Mouse (Mus musculus): ENCODE results near the gene Traf3. TPM values are rescaled to one million over a fixed set of nuclear protein-coding genes. Genes with fewer than 3 reads are reported as not detected.

The Traf3 gene
- polyA plus RNA-seq, 1 experiment from 2014 or later = 11.5 TPM

DNA sequence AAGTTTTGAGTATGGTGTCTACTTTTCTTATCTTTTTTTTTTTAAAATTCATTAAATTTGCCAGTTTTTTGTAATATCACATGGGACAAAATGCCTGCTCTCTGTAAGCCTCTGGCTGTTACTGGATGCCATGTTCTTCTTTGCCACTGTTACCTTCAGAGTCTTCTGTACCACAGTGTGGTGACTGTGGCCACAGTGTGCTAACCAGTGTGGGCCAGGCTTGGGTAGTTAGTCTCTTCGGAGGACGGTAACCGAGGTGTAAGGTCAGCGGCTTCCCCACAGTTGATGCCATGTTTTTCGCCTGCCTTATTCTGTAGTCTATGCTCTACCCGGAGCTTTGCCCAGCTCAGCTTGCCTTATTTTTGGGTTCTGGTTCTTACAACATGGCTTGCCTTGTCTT is 16.2 kb downstream of the Traf3 start:
- H3K27ac ChIP-seq = no peak overlapping the region
- 89% methylated on average over 6 of the region's 6 CpGs for WGBS
- H3K4me2 ChIP-seq = no peak overlapping the region
- H3K4me3 ChIP-seq = no peak overlapping the region
- H3K4me1 ChIP-seq = no peaks in the 10 kb centered on the region
- no peak overlapping the region for H3K9ac ChIP-seq
- no peaks in the 10 kb centered on the region for H3K27me3 ChIP-seq
- ATAC-seq (ENCODE audit: insufficient number of reproducible peaks, low FRiP score, low TSS enrichment, low read depth) = no peak
- no peaks in the 10 kb centered on the region for H3K9me3 ChIP-seq
- H3K36me3 ChIP-seq = no peaks in the 10 kb centered on the region

DNA sequence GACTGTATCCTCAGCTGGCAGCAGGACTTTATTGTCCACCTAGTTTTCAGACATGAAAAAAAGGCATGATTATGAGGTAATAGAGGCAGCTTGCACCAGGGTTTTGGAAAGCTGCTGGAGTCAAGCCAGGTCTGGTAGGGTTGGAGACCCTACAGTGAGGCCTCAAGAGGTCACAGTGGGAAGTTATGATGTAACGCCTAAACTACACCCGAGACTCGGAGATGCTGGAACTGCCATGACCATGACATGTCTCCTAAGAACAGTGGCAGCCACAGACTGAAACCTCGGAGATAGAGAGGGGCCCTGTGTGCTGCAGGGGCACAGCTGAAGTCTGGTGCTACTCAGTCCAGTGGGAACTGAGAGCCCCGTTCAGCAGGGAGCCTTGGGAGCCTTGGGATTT is 18.3 kb downstream of the Traf3 start, which contains the start of gene 4930595D18Rik:
TSS of gene 4930595D18Rik (minus strand) at position 16 of the 400 bp plus-strand sequence.
- no peak for ATAC-seq (ENCODE audit: insufficient number of reproducible peaks, low FRiP score, low TSS enrichment, low read depth)
- Histone ChIP-seq H3K4me3 (no peak within 1 kb of the TSS), H3K4me2 (no peak within 1 kb of the TSS), H3K9ac (no peak within 1 kb of the TSS), H3K4me1 (no peaks in the 10 kb centered on the region), H3K9me3 (no peaks in the 10 kb centered on the region), H3K36me3 (no peaks in the 10 kb centered on the region), H3K27ac (no peak within 1 kb of the TSS), H3K27me3 (no peaks in the 10 kb centered on the region)
- 65% methylated on average over 5 of the region's 5 CpGs for WGBS

DNA sequence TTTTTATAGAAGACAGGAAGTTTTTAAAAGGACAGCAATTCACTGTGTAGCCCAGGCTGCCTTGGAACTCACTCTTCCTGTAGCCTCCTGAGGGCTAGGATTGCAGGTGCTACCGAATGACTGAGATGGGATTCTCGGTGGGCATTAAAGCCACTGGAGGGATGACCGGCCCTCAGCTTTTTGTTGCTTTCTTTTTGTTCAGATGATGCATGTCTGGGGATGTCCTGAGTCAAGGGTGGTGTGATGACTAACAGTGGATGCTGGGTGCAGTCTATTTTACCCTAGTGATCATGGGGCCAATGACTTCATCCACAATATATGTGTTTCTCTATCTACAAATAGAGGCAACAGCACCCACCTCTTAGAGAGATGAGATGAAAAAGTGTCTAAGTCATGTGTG is 20.8 kb downstream of the Traf3 start:
- Histone ChIP-seq H3K4me1 (0 out of 2 replicates have a peak, but pooled peaks cover 3% of the 10 kb centered on the region), H3K36me3 (no peaks in the 10 kb centered on the region), H3K4me2 (no peak overlapping the region), H3K27ac (no peak overlapping the region), H3K4me3 (no peak overlapping the region), H3K9ac (no peak overlapping the region), H3K27me3 (no peaks in the 10 kb centered on the region), H3K9me3 (no peaks in the 10 kb centered on the region)
- WGBS = 78% methylated on average over 3 of the region's 3 CpGs
- ATAC-seq (ENCODE audit: insufficient number of reproducible peaks, low FRiP score, low TSS enrichment, low read depth) = no peak

DNA sequence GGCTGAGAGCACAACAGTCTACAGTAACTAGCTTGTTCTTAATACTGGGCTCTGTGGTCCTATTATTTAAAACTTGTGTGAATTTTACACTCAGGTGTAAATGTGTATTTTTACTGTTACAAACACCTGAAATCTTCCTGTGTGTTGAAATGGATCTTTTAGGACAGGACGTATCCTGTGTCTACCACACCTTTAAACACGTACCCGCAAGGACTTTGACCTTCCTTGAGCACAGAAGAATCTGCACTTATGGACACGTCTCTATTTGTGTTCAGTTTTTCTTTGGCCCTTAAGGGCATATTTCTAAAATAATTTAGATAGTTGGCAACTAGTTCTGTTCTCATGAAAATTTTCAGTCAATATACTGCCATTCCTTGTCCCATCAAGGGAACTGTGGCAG is 22.1 kb downstream of the Traf3 start:
- H3K4me1 ChIP-seq = peaks cover 9% of the 10 kb centered on the region
- H3K27me3 ChIP-seq = no peaks in the 10 kb centered on the region
- H3K9ac ChIP-seq = no peak overlapping the region
- H3K27ac ChIP-seq = no peak overlapping the region
- no peak for ATAC-seq (ENCODE audit: insufficient number of reproducible peaks, low FRiP score, low TSS enrichment, low read depth)
- H3K4me3 ChIP-seq = no peak overlapping the region
- no peaks in the 10 kb centered on the region for H3K9me3 ChIP-seq
- WGBS = 83% methylated on average over 4 of the region's 4 CpGs
- H3K4me2 ChIP-seq = no peak overlapping the region
- no peaks in the 10 kb centered on the region for H3K36me3 ChIP-seq

DNA sequence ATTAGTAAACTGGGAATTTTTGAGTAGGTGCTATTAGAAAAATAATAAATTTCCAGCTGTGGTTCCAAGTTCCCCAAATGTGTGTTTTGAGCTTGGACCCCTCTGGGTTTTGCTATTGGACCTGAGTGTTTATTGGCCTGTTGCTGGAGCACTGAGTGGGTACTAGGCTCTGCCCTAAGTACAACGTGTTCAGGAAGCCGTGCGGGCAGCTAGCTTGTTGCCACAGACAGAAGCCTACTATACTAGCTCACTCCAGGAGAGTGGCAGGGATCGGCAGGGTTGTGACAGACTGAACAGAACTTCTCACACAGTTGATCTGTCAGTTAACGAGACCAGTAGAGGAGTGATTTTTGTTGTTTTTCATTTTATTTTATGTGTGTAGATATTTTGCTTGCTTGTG is 24.2 kb downstream of the Traf3 start:
- no peak for ATAC-seq (ENCODE audit: insufficient number of reproducible peaks, low FRiP score, low TSS enrichment, low read depth)
- Histone ChIP-seq H3K4me2 (no peak overlapping the region), H3K27me3 (no peaks in the 10 kb centered on the region), H3K9me3 (no peaks in the 10 kb centered on the region), H3K4me1 (peaks cover 16% of the 10 kb centered on the region), H3K9ac (no peak overlapping the region), H3K27ac (no peak overlapping the region), H3K4me3 (no peak overlapping the region), H3K36me3 (no peaks in the 10 kb centered on the region)
- WGBS = 61% methylated on average over 5 of the region's 5 CpGs

DNA sequence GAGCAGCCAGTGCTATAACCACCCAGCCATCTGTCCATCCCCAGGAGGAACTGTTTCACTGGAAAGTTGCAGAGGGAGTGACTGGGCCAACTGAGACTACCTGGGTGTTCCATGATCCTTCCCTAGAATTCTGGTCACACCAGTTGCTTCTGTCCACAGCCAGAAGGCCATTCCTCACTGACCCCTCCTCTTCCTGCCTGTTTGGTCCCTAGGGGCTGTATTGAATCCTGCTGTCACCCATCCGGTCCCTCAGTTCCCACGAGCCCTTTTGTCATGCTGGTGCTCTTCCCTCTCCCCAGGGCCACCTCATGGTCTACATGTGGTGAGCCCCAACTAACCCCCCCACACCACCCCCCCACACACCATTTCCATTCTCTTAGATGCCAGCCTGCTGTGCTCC is 24.7 kb downstream of the Traf3 start:
- Histone ChIP-seq H3K4me1 (peaks cover 16% of the 10 kb centered on the region), H3K27me3 (no peaks in the 10 kb centered on the region), H3K27ac (no peak overlapping the region), H3K4me3 (no peak overlapping the region), H3K36me3 (no peaks in the 10 kb centered on the region), H3K9ac (no peak overlapping the region), H3K9me3 (no peaks in the 10 kb centered on the region), H3K4me2 (no peak overlapping the region)
- ATAC-seq (ENCODE audit: insufficient number of reproducible peaks, low FRiP score, low TSS enrichment, low read depth) = no peak
- WGBS = 84% methylated on average over 2 of the region's 2 CpGs

DNA sequence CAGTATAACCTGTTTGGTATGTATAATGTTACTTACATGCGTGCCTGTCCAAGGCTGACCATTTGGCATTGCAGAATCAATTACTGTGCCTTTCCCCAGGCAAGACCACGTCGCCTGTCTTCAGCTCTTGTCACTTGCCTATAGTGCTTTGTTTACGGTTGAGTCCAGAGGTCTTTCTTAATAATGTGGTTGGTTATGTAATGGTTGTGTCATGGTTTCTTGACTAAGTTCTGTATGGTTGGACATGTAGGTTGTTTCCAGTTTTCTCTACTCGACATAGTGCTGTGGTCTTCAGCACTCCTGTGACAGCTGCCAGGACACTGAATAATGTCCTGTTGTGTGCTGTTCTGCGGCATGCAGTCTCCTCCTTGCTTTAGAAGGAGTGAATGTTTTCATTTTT is 26.6 kb downstream of the Traf3 start:
- Histone ChIP-seq H3K27ac (no peak overlapping the region), H3K4me2 (no peak overlapping the region), H3K36me3 (no peaks in the 10 kb centered on the region), H3K9me3 (no peaks in the 10 kb centered on the region), H3K9ac (no peak overlapping the region), H3K4me3 (no peak overlapping the region), H3K27me3 (no peaks in the 10 kb centered on the region), H3K4me1 (peaks cover 16% of the 10 kb centered on the region)
- no peak for ATAC-seq (ENCODE audit: insufficient number of reproducible peaks, low FRiP score, low TSS enrichment, low read depth)
- 75% methylated on average over 6 of the region's 6 CpGs for WGBS

DNA sequence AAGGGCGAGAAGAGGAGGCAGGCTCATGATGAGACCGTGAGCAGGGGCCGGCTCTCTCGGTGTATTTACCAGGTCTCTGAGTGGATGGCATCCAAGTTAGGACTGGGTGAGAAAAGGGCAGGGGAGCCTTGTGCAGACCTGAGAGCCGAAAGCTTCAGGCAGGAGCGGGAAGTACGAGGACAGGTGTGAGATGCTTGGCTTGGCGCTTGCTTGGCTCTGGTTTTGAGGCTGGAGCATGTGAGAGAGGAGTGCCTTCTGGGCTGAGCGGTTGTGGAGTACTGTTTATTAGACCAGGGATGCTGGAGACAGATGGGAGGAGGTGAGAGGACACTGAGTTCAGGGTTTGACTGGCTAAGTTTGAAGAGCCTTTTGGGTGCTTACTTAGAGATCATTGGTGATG is 27.2 kb downstream of the Traf3 start:
- H3K27me3 ChIP-seq = no peaks in the 10 kb centered on the region
- no peaks in the 10 kb centered on the region for H3K36me3 ChIP-seq
- peaks cover 16% of the 10 kb centered on the region for H3K4me1 ChIP-seq
- H3K4me2 ChIP-seq = no peak overlapping the region
- ATAC-seq (ENCODE audit: insufficient number of reproducible peaks, low FRiP score, low TSS enrichment, low read depth) = no peak
- no peaks in the 10 kb centered on the region for H3K9me3 ChIP-seq
- H3K9ac ChIP-seq = no peak overlapping the region
- 59% methylated on average over 9 of the region's 9 CpGs for WGBS
- no peak overlapping the region for H3K4me3 ChIP-seq
- no peak overlapping the region for H3K27ac ChIP-seq

DNA sequence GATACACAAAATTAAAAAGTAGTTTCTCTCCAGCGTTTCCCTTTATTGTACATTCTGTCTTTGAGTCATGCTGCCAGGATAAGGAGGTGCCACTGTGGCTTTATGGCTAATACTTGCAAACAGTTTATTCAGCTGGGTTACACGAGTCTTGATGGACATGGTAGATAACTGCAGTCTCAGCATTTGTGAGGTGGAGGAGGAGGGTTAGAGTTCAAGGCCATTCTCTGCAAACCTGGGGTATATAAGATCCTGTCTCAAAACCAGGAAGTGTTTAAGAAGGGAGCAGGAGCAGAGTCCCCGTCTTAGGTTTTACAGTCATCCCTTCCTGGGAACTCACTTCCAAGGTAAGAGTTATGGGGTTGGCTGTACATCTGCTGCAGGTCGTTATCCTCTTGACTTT is 30.4 kb downstream of the Traf3 start:
- Histone ChIP-seq H3K4me2 (no peak overlapping the region), H3K9me3 (no peaks in the 10 kb centered on the region), H3K27me3 (no peaks in the 10 kb centered on the region), H3K9ac (no peak overlapping the region), H3K27ac (no peak overlapping the region), H3K4me3 (no peak overlapping the region), H3K4me1 (peaks cover 13% of the 10 kb centered on the region), H3K36me3 (no peaks in the 10 kb centered on the region)
- no peak for ATAC-seq (ENCODE audit: insufficient number of reproducible peaks, low FRiP score, low TSS enrichment, low read depth)
- WGBS = 69% methylated on average over 4 of the region's 4 CpGs

DNA sequence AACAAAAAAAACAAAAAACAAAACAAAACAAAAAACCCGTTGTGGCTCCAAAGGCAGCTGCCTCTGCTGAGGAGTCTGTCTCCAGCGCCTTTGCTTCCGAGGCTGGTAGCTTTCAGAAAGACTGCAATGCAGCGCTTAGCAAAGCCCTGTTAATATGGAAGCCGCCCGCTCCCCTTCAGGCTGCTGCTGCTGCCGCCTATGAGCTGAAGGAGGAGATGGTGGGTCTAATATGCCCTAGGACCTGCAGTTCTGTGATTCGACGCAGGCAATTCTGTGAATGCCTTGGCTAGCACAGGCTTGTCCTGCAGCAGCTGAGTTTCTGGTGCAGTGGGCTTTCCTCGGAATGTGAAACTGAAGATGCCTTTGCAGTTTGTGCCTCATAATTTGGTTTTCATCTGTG is 36.9 kb downstream of the Traf3 start:
- Histone ChIP-seq H3K4me3 (no peak overlapping the region), H3K4me2 (no peak overlapping the region), H3K4me1 (peaks cover 3% of the 10 kb centered on the region; the same call in 1 of the 2 replicates), H3K27ac (no peak overlapping the region), H3K27me3 (no peaks in the 10 kb centered on the region), H3K9me3 (no peaks in the 10 kb centered on the region), H3K36me3 (no peaks in the 10 kb centered on the region), H3K9ac (no peak overlapping the region)
- ATAC-seq (ENCODE audit: insufficient number of reproducible peaks, low FRiP score, low TSS enrichment, low read depth) = no peak
- WGBS = 52% methylated on average over 10 of the region's 10 CpGs

DNA sequence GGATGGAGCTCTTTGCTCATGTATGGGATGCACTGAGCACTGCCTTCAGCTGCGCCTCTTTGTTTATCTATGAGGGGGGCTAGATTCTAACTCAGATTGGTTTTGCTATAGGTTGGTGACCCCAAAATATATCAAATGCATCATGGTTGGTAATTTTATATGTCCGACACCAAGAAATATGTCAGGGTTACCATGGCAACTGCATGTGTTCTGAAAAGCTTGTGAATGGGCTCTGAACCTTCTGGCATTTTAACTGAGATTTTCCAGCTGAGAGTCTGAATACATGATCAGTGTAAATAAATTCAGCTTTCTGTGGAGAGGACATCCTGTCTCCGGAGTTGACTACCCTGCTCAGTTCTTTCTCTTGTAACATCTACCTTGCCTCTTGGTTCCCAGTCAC is 37.8 kb downstream of the Traf3 start:
- no peaks in the 10 kb centered on the region for H3K36me3 ChIP-seq
- 81% methylated on average over 3 of the region's 3 CpGs for WGBS
- H3K4me1 ChIP-seq = peaks cover 3% of the 10 kb centered on the region; the same call in 1 of the 2 replicates
- no peak for ATAC-seq (ENCODE audit: insufficient number of reproducible peaks, low FRiP score, low TSS enrichment, low read depth)
- no peaks in the 10 kb centered on the region for H3K9me3 ChIP-seq
- H3K27me3 ChIP-seq = no peaks in the 10 kb centered on the region
- no peak overlapping the region for H3K4me2 ChIP-seq
- H3K4me3 ChIP-seq = no peak overlapping the region
- H3K9ac ChIP-seq = no peak overlapping the region
- H3K27ac ChIP-seq = no peak overlapping the region

DNA sequence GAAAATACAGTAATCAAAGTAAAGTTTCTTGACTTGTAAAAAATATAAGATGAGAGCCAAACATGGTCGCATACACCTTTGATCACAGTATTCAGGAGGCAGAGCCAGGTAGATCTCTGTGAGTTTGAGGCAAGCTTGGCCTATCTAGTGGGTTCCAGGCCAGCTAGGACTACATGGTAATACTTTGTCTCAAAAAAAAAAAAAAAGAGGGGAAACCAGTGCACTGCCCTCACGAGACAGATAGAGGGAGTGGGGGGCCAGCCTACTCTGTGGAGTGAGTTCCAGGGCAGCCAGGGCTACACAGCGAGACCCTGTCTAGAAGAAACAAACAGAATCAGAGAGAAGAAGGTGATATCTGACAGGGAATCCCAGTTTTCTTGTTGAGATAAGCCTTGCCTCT is 41.5 kb downstream of the Traf3 start:
- H3K9me3 ChIP-seq = no peaks in the 10 kb centered on the region
- no peaks in the 10 kb centered on the region for H3K27me3 ChIP-seq
- no peak overlapping the region for H3K4me3 ChIP-seq
- H3K36me3 ChIP-seq = no peaks in the 10 kb centered on the region
- no peak for ATAC-seq (ENCODE audit: insufficient number of reproducible peaks, low FRiP score, low TSS enrichment, low read depth)
- WGBS = 76% methylated on average over 3 of the region's 3 CpGs
- no peak overlapping the region for H3K27ac ChIP-seq
- H3K4me1 ChIP-seq = peaks cover 14% of the 10 kb centered on the region
- H3K9ac ChIP-seq = no peak overlapping the region
- no peak overlapping the region for H3K4me2 ChIP-seq

DNA sequence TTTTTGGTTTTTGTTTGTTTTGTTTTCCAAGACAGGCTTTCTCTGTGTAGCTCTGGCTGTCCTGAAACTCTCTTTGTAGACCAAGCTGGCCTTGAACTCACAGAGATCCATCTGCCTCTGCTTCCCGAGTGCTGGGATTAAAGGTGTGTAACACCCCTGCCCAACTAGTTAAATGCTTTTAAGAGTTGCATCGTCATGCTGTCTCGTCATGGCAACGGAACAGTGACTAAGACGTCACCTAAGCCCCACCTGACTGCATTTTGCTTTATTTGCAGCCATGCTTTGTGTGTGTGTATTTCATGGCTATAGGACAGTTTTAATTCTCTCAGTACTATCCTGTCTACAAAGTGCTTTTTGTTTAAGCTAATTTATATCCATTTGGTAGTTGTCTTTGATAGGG is 45.6 kb downstream of the Traf3 start:
- H3K27me3 ChIP-seq = no peaks in the 10 kb centered on the region
- no peak overlapping the region for H3K4me2 ChIP-seq
- H3K4me1 ChIP-seq = peaks cover 11% of the 10 kb centered on the region
- H3K9ac ChIP-seq = no peak overlapping the region
- no peak for ATAC-seq (ENCODE audit: insufficient number of reproducible peaks, low FRiP score, low TSS enrichment, low read depth)
- H3K36me3 ChIP-seq = no peaks in the 10 kb centered on the region
- 71% methylated on average over 5 of the region's 5 CpGs for WGBS
- H3K27ac ChIP-seq = no peak overlapping the region
- H3K4me3 ChIP-seq = no peak overlapping the region
- H3K9me3 ChIP-seq = no peaks in the 10 kb centered on the region

Measured in limb, embryonic 15.5 days (tissue).